Mouse (Mus musculus) fibroblast of lung, adult 2 months (primary cell): ENCODE measurements at regions not wholly inside any gene's neighbourhood (a gene's known extent, or its start where the extent isn't known, plus 50 kb on each side); places are given as distances from the start of the nearest gene placed in this dataset.
"Not testable (repeated sequence)": the region's sequence is repeated elsewhere in the genome, so short reads cannot be mapped to it uniquely, and the experiment has no call there.

Experiments
- DNase-seq: peaks from one replicate; pipeline ENCODE4 v3.0.0-alpha.2; 2011; ENCODE audit warnings: low read depth

DNA sequence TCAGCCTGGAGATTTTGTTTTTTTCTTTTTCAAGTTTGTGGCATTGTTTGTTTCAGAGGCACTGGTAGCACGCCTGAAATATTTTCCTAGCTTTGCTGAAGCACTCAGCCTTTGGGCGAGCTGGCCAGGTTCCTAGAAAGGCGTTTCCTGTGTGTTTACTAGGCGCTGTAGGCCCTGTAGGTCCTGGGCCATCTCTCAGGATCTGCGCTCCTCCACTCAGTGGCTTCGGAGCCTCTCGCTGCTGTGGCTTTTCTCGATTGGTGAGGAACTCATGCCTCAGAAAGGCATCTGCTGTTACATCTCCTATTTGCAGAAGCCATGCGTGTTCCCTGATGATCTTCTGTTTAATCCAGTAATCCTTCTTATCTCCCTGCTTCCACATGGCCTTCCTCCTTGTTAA is 188.0 kb upstream of the Plcz1 start:
- no peak for DNase-seq

- DNase-seq: no peak
These were observed 187.5 kb upstream of the Plcz1 start for GRCm38 (mm10) chr6:140228741-140229140.

- no peak for DNase-seq
These were observed 181.5 kb upstream of the Plcz1 start for GRCm38 (mm10) chr6:140222534-140223324.

- no peak for DNase-seq
These were observed 180.5 kb upstream of the Plcz1 start for GRCm38 (mm10) chr6:140221653-140222272.

- DNase-seq: no peak
These were observed 177.5 kb upstream of the Plcz1 start for GRCm38 (mm10) chr6:140218789-140219188.

DNA sequence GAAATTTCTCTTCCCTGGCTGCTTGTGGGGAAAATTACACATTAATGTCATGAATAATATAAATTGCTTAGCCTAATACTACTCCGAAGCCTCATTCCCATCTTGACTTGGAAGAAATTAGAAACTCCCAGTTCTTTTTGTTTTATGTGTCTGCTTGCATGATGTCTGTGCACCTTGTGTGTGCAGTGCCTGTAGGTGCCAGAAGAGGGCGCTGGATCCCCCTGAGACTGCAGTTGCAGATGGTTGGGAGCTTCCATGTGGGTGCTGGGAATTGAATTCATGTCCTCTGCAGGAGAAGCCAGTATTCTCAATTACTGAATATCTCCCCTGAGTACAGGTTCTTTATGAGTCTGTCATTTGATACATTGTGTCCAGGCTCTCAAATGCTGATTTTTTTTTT is 171.1 kb upstream of the Plcz1 start:
- no peak for DNase-seq

DNA sequence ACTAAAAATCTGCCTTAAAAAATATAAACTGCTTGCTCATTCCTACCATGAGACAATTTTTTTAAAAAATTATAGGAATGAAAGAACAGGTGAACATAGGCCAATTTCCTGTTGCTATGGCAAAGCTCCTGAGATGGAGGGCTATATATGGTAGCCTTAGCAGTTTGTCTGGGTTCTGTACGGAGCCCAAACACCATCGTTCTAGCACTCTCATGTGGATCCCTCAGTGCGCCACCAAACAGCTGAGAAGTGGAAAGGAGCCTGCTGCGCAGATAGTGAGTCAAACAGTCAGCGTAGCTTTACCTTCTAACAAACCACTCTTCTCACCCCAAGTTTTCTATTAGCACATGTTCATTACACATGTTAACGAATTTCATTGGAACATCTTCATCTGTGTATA is 168.9 kb upstream of the Plcz1 start:
- no peak for DNase-seq

DNA sequence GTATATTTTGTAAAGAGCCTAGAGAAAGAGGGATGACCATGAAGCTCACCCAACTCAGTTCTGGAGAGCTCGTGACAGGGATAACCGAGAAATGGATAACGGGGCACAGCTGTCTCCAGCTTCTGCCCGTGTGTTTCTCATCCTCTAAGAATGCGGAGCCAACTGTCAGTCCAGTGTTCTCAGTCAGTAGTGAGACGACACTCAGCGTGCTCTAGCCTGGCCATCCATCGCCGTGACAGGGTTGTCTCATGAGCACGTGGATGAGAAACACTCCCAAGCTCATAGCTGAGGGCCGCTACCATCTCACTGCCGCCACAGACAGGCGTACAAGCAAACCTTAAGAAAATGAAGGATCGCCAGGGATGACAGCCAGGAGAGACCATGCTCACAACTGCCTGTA is 167.8 kb upstream of the Plcz1 start:
- no peak for DNase-seq

GRCm38 (mm10) chr6:140208375-140208774 is 167.1 kb upstream of the Plcz1 start:
- DNase-seq: no peak

DNA sequence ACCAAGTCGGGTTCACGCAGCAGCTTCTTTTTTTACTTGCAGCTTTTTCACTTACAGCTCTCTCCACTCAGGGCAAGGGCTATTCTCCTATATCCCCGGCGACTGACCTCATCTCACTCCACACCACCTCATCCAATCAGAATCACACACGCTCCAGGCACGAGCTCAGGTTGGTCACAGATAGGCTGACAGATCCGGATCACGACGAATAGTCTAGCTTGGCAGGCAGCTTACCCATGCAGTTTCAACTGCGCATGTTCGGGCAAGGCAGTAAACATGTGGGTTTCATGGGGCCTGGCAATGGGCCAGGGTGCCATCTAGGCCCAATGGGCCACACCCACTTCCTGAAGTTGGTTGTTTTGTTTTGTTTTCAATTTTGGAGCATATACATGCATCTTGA is 165.4 kb upstream of the Plcz1 start:
- not testable (repeated sequence) for DNase-seq

DNA sequence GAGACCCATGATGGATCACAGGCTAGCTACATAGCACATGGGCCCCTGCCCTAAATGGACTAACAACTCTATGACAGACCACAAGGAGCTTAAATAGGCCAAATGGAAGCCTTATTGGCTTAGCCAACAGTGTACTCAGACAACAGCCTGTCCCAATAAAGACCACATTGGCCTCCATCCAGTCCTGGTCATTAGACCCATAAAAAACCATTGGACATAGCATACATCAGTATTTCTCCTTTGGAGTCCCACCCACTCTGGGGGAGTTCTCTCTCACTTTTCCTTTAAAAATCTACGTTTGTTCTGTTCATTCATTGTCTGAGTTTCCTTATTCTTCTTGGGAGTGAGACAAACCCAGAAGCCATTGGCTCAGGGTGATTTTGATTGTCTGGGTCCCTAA is 160.1 kb upstream of the Plcz1 start:
- DNase-seq: no peak

DNA sequence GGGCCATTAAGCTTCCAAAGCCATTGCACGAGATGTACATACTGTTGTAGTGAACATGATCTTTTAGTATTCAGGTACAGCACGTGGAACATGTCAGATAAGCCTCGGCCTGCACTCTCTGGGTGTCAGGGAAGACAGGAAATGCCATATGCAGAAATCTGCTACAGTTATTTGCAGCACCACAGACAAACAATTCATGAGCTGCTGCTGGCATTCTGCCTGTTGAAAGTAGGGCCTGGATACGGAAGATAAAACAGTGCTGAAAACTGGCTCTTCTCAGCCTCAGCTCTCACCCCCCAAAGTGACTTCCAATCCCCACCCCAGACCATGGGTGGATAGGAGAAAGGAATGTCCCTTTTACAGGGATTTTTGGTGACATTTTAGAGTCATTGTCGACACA is 159.1 kb upstream of the Plcz1 start:
- no peak for DNase-seq

GRCm38 (mm10) chr6:140198036-140198435 is 156.8 kb upstream of the Plcz1 start:
- no peak for DNase-seq

- no peak for DNase-seq
These were observed 155.9 kb upstream of the Plcz1 start for GRCm38 (mm10) chr6:140197113-140197675.

- no peak for DNase-seq
These were observed 153.0 kb upstream of the Plcz1 start for GRCm38 (mm10) chr6:140194276-140194675.

DNA sequence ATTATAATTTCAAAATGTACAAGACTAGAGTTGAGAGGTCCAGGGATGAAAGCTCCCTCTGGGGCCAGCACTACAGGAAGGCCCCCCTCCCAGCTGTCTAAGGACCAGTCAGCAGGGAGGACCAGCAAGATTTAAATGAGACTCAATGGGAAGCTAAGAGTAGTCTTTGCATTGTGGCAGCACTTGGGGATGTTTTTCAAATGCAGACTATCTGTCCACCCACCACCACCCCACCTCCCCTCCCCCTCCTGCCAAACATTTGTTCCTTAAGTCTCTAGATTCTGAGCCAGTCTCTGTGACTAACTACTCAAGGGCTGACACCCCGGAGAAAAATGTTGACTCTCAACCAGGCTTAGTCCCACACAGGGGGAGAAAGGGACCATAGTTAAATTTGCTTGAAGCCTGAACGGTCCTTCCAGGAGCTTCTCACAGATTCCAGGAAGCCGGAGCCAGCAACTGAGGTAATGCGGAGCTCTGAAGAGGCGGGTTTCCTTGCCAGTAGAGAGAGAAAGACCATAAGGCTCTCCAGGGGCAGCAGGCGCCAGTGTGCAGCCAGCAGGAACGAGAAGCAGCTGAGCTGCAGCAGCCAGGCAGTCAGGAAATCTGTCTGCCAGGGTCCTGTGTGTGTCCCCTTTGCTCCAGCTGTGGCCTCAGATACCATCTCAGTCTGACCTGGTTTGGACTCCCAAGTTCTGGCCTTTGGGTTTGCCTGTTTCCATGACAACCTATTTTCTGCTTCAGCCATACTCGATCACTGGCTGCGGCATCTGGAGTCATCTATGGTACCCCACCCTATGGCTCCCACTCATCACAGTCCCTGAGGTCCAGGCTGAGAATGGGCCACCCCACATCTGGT is 152.1 kb upstream of the Plcz1 start:
- DNase-seq: peak; percentile 4

DNA sequence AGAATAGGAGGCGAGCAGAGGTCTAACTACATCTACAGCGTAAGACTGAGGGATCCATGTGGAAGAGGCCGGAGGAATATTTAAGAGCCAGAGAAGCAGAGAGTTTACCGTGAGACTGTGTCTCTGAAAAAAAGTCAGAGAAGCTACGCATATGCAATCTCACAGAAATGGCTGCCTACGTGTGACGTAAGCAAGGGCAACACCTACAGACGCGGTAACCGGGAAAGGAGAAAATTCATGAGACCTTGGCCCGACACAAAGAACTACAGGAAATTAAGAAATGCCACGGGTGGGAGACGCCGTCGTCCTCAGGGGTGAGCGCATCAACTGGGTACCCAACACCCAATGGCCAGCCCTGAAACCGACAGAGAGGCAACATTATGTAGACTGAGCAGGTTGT is 151.3 kb upstream of the Plcz1 start:
- DNase-seq: no peak

DNA sequence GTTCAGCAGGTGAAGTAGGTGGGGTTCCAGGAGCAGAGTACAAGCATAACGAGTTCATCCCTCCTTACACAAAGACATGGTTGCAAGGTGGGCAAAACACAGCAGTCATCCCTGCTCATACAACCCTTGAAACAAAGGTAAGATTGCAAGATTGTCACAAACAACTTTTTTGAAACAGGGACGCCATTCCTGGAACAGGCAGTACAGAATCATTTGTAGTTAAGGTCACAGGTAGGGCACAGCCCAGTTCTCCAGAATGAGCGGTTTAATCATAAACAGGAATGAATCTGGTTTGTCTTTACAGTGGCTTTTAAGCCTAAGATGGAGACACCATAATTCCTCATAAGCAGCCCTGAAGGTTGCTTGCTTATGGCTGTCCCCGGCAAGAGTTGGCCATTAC is 150.1 kb upstream of the Plcz1 start:
- DNase-seq: no peak

GRCm38 (mm10) chr6:140189601-140190000 is 148.3 kb upstream of the Plcz1 start:
- no peak for DNase-seq

DNA sequence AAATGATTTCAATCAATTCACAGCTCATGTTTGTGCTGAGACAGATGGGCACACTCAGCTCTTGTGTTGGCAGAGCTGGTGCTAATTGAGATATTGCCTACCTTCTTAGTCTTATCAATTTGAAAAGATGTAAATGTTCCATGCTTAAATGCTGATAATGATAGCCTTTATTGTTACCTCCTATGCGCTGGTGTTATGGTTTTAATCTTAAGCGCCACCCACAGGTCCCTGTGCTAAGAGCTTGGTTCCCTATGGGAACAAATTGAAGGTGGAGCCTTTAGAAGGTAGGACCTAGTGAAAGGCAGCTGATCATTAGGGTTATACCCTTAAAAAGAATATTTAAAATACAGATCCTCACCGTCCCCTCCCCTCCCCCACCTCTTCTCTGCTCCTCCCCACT is 146.5 kb upstream of the Plcz1 start:
- no peak for DNase-seq

DNA sequence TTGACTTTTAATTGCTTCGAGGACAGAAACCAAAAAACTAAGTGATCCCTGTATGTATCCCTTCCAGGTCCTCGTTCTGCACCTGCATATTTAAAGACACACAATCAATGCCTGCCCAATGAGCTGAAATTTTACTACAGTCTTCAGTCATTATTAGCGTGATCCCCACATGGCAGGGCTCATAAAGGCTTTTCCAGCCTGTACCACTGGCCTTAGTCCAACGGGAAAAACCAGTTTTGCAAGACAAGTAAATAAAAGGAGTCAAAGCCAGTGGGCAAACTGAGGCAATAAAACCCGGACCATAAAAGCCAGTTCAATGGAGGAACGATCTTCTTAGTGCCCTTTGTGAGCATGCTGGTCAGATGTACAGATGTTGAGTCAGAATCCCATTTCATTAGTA is 145.8 kb upstream of the Plcz1 start:
- DNase-seq: no peak

GRCm38 (mm10) chr6:140179999-140180398 is 138.7 kb upstream of the Plcz1 start:
- no peak for DNase-seq
